Mouse (Mus musculus): Measurements from ENCODE around the gene Tent2. TPM values are rescaled to one million over a fixed set of nuclear protein-coding genes. Genes with fewer than 3 reads are reported as not detected.
A peak's percentile ranks its signal among the peaks of the same experiment; 100 is the strongest.
"Not testable (repeated sequence)": the region's sequence is repeated elsewhere in the genome, so short reads cannot be mapped to it uniquely, and the experiment has no call there.

Tent2 gene
- total RNA-seq (2021), result 10 to 100 TPM; 27.2 to 28.5 TPM
- long read RNA-seq, experiment 1, transcript Tent2-201 (15 exons, 2,990 nt), result major isoform, 8 of 25 reads
- long read RNA-seq, experiment 1, partial matches to known transcripts, result 1 of 25 reads
- long read RNA-seq, experiment 1, other reads (novel, unspliced or antisense), result 13 of 25 reads
- long read RNA-seq, experiment 2, transcript Tent2-201 (15 exons, 2,990 nt), result major isoform, 7 of 19 reads
- long read RNA-seq, experiment 2, partial matches to known transcripts, result 1 of 19 reads
- long read RNA-seq, experiment 2, other reads (novel, unspliced or antisense), result 8 of 19 reads

- peak; percentile 94 to 96 for DNase-seq (ENCODE audit: low spot score in 2 of 2)
Measured at GRCm38 (mm10) chr13:93191831-93192645, at the start of gene Tent2. Gene Tent2, minus strand, starts transcription at chr13:93192385.

- no peak for DNase-seq (ENCODE audit: low spot score in 2 of 2)
Measured at GRCm38 (mm10) chr13:93241180-93241579, 49.0 kb upstream of the Tent2 start.

GRCm38 (mm10) chr13:93239561-93239960 is 47.4 kb upstream of the Tent2 start:
- DNase-seq (ENCODE audit: low spot score in 2 of 2), result no peak

- DNase-seq (ENCODE audit: low spot score in 2 of 2), result no peak
Measured at GRCm38 (mm10) chr13:93239134-93239533, 46.9 kb upstream of the Tent2 start.

GRCm38 (mm10) chr13:93237677-93238398 is 45.7 kb upstream of the Tent2 start:
- no peak for DNase-seq (ENCODE audit: low spot score in 2 of 2)

- no peak for DNase-seq (ENCODE audit: low spot score in 2 of 2)
Measured at GRCm38 (mm10) chr13:93234267-93235039, 42.3 kb upstream of the Tent2 start.

GRCm38 (mm10) chr13:93232335-93232734 is 40.1 kb upstream of the Tent2 start:
- DNase-seq (ENCODE audit: low spot score in 2 of 2), result no peak

- DNase-seq (ENCODE audit: low spot score in 2 of 2), result no peak
Measured at GRCm38 (mm10) chr13:93231016-93231415, 38.8 kb upstream of the Tent2 start.

- DNase-seq (ENCODE audit: low spot score in 2 of 2), result peak; percentile 4 to 41
Measured at GRCm38 (mm10) chr13:93211741-93212140, 19.6 kb upstream of the Tent2 start.

- no peak for DNase-seq (ENCODE audit: low spot score in 2 of 2)
Measured at GRCm38 (mm10) chr13:93192646-93193026, 451 bp upstream of the Tent2 start.

- no peak for DNase-seq (ENCODE audit: low spot score in 2 of 2)
Measured at GRCm38 (mm10) chr13:93189416-93189815, 2.8 kb downstream of the Tent2 start.

GRCm38 (mm10) chr13:93188738-93189137 is 3.4 kb downstream of the Tent2 start:
- no peak for DNase-seq (ENCODE audit: low spot score in 2 of 2)

GRCm38 (mm10) chr13:93187792-93188191 is 4.4 kb downstream of the Tent2 start:
- DNase-seq (ENCODE audit: low spot score in 2 of 2), result not testable (repeated sequence)

GRCm38 (mm10) chr13:93180351-93180750 is 11.8 kb downstream of the Tent2 start:
- no peak for DNase-seq (ENCODE audit: low spot score in 2 of 2)

- DNase-seq (ENCODE audit: low spot score in 2 of 2), result no peak
Measured at GRCm38 (mm10) chr13:93179522-93179921, 12.7 kb downstream of the Tent2 start.

GRCm38 (mm10) chr13:93177571-93177970 is 14.6 kb downstream of the Tent2 start:
- no peak for DNase-seq (ENCODE audit: low spot score in 2 of 2)

- DNase-seq (ENCODE audit: low spot score in 2 of 2), result no peak
Measured at GRCm38 (mm10) chr13:93163303-93163702, 28.9 kb downstream of the Tent2 start.

GRCm38 (mm10) chr13:93162456-93162855 is 29.7 kb downstream of the Tent2 start:
- no peak for DNase-seq (ENCODE audit: low spot score in 2 of 2)

GRCm38 (mm10) chr13:93158261-93158660 is 33.9 kb downstream of the Tent2 start:
- DNase-seq (ENCODE audit: low spot score in 2 of 2), result no peak

- DNase-seq (ENCODE audit: low spot score in 2 of 2), result no peak
Measured at GRCm38 (mm10) chr13:93153280-93153679, 38.9 kb downstream of the Tent2 start.

Data from left cerebral cortex, adult 18-20 months (tissue).